Mouse (Mus musculus) embryonic fibroblast, embryonic 13.5 days (primary cell): Measurements from ENCODE around the gene Bloc1s5.

Source experiments
- CTCF ChIP-seq: IDR thresholded peaks from 2 replicates; pipeline ENCODE4 v1.5.1; 2011; ENCODE audit warnings: mild to moderate bottlenecking, control low read depth, low read length, moderate library complexity, borderline replicate concordance; ENCODE audit not compliant: insufficient read depth
- POLR2A ChIP-seq: IDR thresholded peaks from 2 replicates; pipeline ENCODE4 v1.6.1; 2011; ENCODE audit warnings: low read depth, mild to moderate bottlenecking, control low read depth, low read length, moderate library complexity

- no peak for TF ChIP-seq CTCF
- no peak for TF ChIP-seq POLR2A
These were observed 14.2 kb upstream of the Bloc1s5 start for GRCm38 (mm10) chr13:38649069-38649468.
